Mouse (Mus musculus) liver, embryonic 11.5 days (tissue): ENCODE measurements around the gene Pla2g10. TPM values are rescaled to one million over a fixed set of nuclear protein-coding genes. Genes with fewer than 3 reads are reported as not detected.
A peak's percentile ranks its signal among the peaks of the same experiment; 100 is the strongest.
"Not testable (repeated sequence)": the region's sequence is repeated elsewhere in the genome, so short reads cannot be mapped to it uniquely, and the experiment has no call there.

Experiments used
- ATAC-seq: fragments of 200-750 bp; cut with Nextera tagmentation; replicated peaks from 2 replicates; pipeline ENCODE4 v1.8.0; 2017; ENCODE audit warnings: moderate number of reproducible peaks, mild to moderate bottlenecking, moderate TSS enrichment, moderate library complexity; ENCODE audit not compliant: low FRiP score
- DNase-seq: peaks from one replicate; pipeline ENCODE4 v3.0.0-alpha.2; 2017; ENCODE audit warnings: low spot score
- H3K27ac ChIP-seq: fragments of 300-500 bp; sonication (generic); 2 replicates; pipeline ENCODE4 v1.5.1; 2014; ENCODE audit warnings: mild to moderate bottlenecking, low read depth, low read length, control low read depth
- H3K27me3 ChIP-seq: fragments of 300-500 bp; sonication (generic); replicated peaks from 2 replicates; pipeline ENCODE4 v1.6.1; 2014; ENCODE audit warnings: low read length, mixed read lengths; ENCODE audit not compliant: control insufficient read depth, insufficient read depth
- H3K36me3 ChIP-seq: fragments of 300-500 bp; sonication (generic); 2 replicates; pipeline ENCODE4 v1.6.1; 2014; ENCODE audit warnings: mild to moderate bottlenecking, low read length, moderate library complexity, mixed read lengths; ENCODE audit not compliant: control insufficient read depth, insufficient read depth
- H3K4me1 ChIP-seq: fragments of 300-500 bp; sonication (generic); replicated peaks from 2 replicates; pipeline ENCODE4 v1.6.1; 2014; ENCODE audit warnings: low read length, mixed read lengths; ENCODE audit not compliant: control insufficient read depth, insufficient read depth
- H3K4me2 ChIP-seq: fragments of 300-500 bp; sonication (generic); 2 replicates; pipeline ENCODE4 v1.6.1; 2014; ENCODE audit warnings: mild to moderate bottlenecking, control low read depth, moderate library complexity
- H3K4me3 ChIP-seq: fragments of 300-500 bp; sonication (generic); 2 replicates; pipeline ENCODE4 v1.5.1; 2014; ENCODE audit warnings: low read depth, low read length, control low read depth
- H3K9ac ChIP-seq: fragments of 300-500 bp; sonication (generic); 2 replicates; pipeline ENCODE4 v1.6.1; 2014; ENCODE audit warnings: low read depth, low read length, control low read depth
- H3K9me3 ChIP-seq: fragments of 300-500 bp; sonication (generic); 2 replicates; pipeline ENCODE4 v1.6.1; 2016; ENCODE audit warnings: low read length, inconsistent platforms, mixed read lengths; ENCODE audit not compliant: control insufficient read depth
- WGBS: fragments of 180-500 bp; shearing (Covaris S2); extraction: QIAGEN DNeasy Blood & Tissue Kit; methylation state at CpG from one replicate; pipeline ENCODE4 v1.1.7; 2014; 5-methylcytosine and 5-hydroxymethylcytosine counted together
- polyA plus RNA-seq: library from polyadenylated mRNA; unstranded; fragments of >200 nt; fragmentation: Nextera tagmentation; extraction: Ambion mirVana; gene quantifications from 2 replicates; pipeline ENCODE4 v1.2.1, GENCODE M21; 2014

The Pla2g10 gene
- polyA plus RNA-seq, 1 experiment from 2014 or later = 0.48 TPM

GRCm38 (mm10) chr16:13739044-13739443, 8.3 kb upstream of the Pla2g10 start:
- H3K27ac ChIP-seq, H3K36me3 ChIP-seq, H3K4me1 ChIP-seq, H3K9me3 ChIP-seq, DNase-seq, H3K27me3 ChIP-seq, H3K9ac ChIP-seq, H3K4me2 ChIP-seq, H3K4me3 ChIP-seq, ATAC-seq: not testable (repeated sequence)
- WGBS = 71% methylated on average over 4 of the region's 4 CpGs

- ATAC-seq = no peak
These were observed 5.2 kb upstream of the Pla2g10 start for GRCm38 (mm10) chr16:13735977-13736376.

GRCm38 (mm10) chr16:13733518-13734137, 2.8 kb upstream of the Pla2g10 start:
- Histone ChIP-seq H3K36me3 (no peaks in the 10 kb centered on the region), H3K4me1 (peaks cover 6% of the 10 kb centered on the region; the same call in 1 of the 2 replicates), H3K27me3 (no peaks in the 10 kb centered on the region), H3K4me2 (no peak overlapping the region), H3K9ac (no peak overlapping the region), H3K9me3 (no peaks in the 10 kb centered on the region), H3K4me3 (no peak overlapping the region), H3K27ac (no peak overlapping the region)
- DNase-seq = peak; percentile 64
- 21% methylated on average over 9 of the region's 9 CpGs for WGBS
- ATAC-seq = no peak

More at GRCm38 (mm10) chr16:13735977-13736376, 5.2 kb upstream of the Pla2g10 start:
- Histone ChIP-seq H3K9ac (no peak overlapping the region), H3K27ac (no peak overlapping the region), H3K4me2 (no peak overlapping the region), H3K4me3 (no peak overlapping the region), H3K4me1 (peaks cover 3% of the 10 kb centered on the region; the same call in 1 of the 2 replicates), H3K36me3 (no peaks in the 10 kb centered on the region), H3K9me3 (no peaks in the 10 kb centered on the region), H3K27me3 (no peaks in the 10 kb centered on the region)
- DNase-seq = no peak
- 84% methylated on average over 8 of the region's 8 CpGs for WGBS

- Histone ChIP-seq H3K27me3 (no peaks in the 10 kb centered on the region), H3K4me2 (no peak overlapping the region), H3K4me1 (peaks cover 6% of the 10 kb centered on the region; the same call in 1 of the 2 replicates), H3K9me3 (no peaks in the 10 kb centered on the region), H3K9ac (no peak overlapping the region), H3K27ac (no peak overlapping the region), H3K36me3 (no peaks in the 10 kb centered on the region), H3K4me3 (no peak overlapping the region)
- DNase-seq (no peak), ATAC-seq (no peak)
- 65% methylated on average over 3 of the region's 3 CpGs for WGBS
These were observed 2.0 kb upstream of the Pla2g10 start for GRCm38 (mm10) chr16:13732786-13733185.

- Histone ChIP-seq H3K36me3 (no peaks in the 10 kb centered on the region), H3K4me1 (peaks cover 6% of the 10 kb centered on the region; the same call in 1 of the 2 replicates), H3K9me3 (no peaks in the 10 kb centered on the region), H3K4me2 (no peak overlapping the region), H3K9ac (no peak overlapping the region), H3K27ac (no peak overlapping the region), H3K27me3 (no peaks in the 10 kb centered on the region), H3K4me3 (no peak overlapping the region)
- no peak for DNase-seq
- WGBS = 72% methylated on average over 4 of the region's 4 CpGs
- no peak for ATAC-seq
These were observed 1.4 kb downstream of the Pla2g10 start for GRCm38 (mm10) chr16:13729428-13729827.

GRCm38 (mm10) chr16:13727811-13728335, 2.9 kb downstream of the Pla2g10 start:
- no peaks in the 10 kb centered on the region for H3K9me3 ChIP-seq
- no peak overlapping the region for H3K9ac ChIP-seq
- H3K4me2 ChIP-seq = no peak overlapping the region
- DNase-seq = no peak
- H3K27ac ChIP-seq = no peak overlapping the region
- H3K4me1 ChIP-seq = peaks cover 6% of the 10 kb centered on the region; the same call in 1 of the 2 replicates
- no peak for ATAC-seq
- no peaks in the 10 kb centered on the region for H3K27me3 ChIP-seq
- WGBS = 78% methylated on average over 5 of the region's 5 CpGs
- H3K4me3 ChIP-seq = no peak overlapping the region
- no peaks in the 10 kb centered on the region for H3K36me3 ChIP-seq

GRCm38 (mm10) chr16:13722937-13723336, 7.8 kb downstream of the Pla2g10 start:
- Histone ChIP-seq H3K27me3 (no peaks in the 10 kb centered on the region), H3K9me3 (no peaks in the 10 kb centered on the region), H3K4me3 (no peak overlapping the region), H3K9ac (no peak overlapping the region), H3K4me1 (no peaks in the 10 kb centered on the region), H3K4me2 (no peak overlapping the region), H3K36me3 (no peaks in the 10 kb centered on the region), H3K27ac (no peak overlapping the region)
- ATAC-seq (no peak), DNase-seq (no peak)
- 36% methylated on average over 10 of the region's 10 CpGs for WGBS

GRCm38 (mm10) chr16:13716821-13717553, 13.8 kb downstream of the Pla2g10 start:
- no peak for DNase-seq
- no peak for ATAC-seq
- H3K27ac ChIP-seq = no peak overlapping the region
- no peak overlapping the region for H3K9ac ChIP-seq
- no peaks in the 10 kb centered on the region for H3K4me1 ChIP-seq
- no peak overlapping the region for H3K4me2 ChIP-seq
- no peaks in the 10 kb centered on the region for H3K27me3 ChIP-seq
- WGBS = 49% methylated on average over 2 of the region's 2 CpGs
- H3K9me3 ChIP-seq = no peaks in the 10 kb centered on the region
- H3K36me3 ChIP-seq = no peaks in the 10 kb centered on the region
- no peak overlapping the region for H3K4me3 ChIP-seq
